Mouse (Mus musculus): ENCODE data around the gene Ebf4. TPM values are rescaled to one million over a fixed set of nuclear protein-coding genes. Genes with fewer than 3 reads are reported as not detected.
A peak's percentile ranks its signal among the peaks of the same experiment; 100 is the strongest.

Ebf4 gene
- total RNA-seq, 2 experiments from 2014 or later = 0.26 to 0.47 TPM

DNA sequence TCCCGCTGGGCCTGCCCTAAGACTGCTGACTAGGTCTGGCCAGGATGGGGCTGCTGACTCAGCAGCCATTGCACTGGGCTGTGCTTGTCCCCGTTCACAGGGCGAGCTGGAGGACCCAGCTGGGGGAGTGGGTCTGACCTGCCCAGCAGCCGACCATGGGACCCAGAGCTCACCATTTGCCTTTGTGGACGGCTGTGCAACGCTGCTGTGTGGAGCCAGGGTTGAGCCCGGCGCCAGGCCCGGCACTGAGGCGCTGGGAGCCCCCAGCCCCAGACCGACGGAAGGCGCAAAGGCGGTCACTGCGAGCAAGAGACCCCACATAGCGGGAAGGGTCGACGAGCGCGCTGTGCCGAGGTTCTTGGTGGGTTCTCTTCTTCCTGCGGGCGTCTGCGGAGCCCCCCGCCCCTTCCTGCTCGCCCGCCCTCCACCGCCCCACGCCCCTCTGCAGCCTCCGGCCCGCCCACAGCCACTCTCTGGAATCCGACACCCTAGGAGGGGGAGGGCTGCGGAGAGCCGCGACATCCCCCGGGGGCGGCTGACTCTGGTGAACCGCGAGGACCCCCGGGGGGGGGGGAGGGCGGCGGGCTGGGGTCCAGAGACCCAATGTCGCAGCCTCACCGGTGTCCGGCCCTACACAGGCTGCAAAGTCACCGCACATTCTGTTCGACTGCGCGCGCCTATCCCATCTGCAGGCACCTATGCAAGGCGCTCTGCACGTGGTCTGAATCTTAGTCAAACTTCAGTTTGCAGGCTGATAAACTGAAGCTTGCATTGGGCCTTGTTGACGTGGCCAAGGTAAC lies 102.4 kb downstream of the Ebf4 start, which contains the start of gene Cpxm1:
Cpxm1 (minus strand) TSS at position 389 of the 800 bp plus-strand sequence.
- no peak for TF ChIP-seq CTCF (IDR thresholded peaks at IDR 0.05)
- peak within 1 kb of the TSS; percentile 53 for H3K27ac ChIP-seq
- peak; percentile 50 for DNase-seq
- intact Hi-C loops (cut with DNase I) = no loop called here
- H3K4me3 ChIP-seq = peak within 1 kb of the TSS; percentile 73

DNA sequence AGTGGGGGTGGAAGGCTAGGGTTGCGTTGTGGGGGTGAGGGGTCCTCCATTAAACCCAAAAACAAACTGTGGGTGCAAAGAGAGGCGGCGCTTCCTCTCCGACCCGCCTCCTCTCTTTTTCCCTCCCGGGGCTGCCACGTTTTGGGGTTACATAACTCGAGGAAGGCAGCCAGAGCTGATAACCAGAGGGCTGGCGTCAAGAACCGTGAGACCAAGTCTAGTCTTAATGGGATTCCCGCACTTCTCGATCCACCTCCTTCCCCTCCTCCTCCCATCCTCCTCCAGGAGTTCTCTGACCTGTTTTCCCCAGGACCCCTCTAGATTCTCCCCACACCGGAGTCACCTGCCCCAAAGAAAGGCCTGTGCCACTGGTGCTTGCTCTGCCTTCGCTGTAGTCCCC lies 103.1 kb downstream of the Ebf4 start:
- intact Hi-C loops (cut with DNase I) = no loop called here
- H3K4me3 ChIP-seq = peak overlapping the region; percentile 73
- H3K27ac ChIP-seq = no peak overlapping the region
- peak; percentile 41 for DNase-seq
- no peak for TF ChIP-seq CTCF (IDR thresholded peaks at IDR 0.05)

DNA sequence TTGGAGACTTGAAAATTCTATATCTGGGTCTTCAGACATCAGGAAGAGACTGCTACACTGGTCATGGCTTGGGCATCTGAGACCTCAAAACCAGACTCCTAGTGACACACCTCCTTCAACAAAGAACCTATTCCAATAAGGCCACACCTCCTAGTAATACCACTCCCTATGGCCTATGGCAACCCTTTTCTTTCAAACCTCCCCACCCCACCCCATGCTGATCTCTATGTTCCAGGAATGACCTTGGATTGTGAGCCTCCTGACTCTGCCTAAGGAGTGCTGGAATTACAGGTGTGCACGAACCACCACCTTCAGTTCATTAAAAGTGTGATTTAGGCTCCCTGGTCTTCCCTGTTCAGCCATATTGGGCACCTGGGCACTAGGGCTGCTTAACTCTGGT lies 105.1 kb downstream of the Ebf4 start:
- intact Hi-C loops (cut with DNase I) = no loop called here
- no peak for DNase-seq
- H3K4me3 ChIP-seq = no peak overlapping the region
- no peak for TF ChIP-seq CTCF (IDR thresholded peaks at IDR 0.05)
- no peak overlapping the region for H3K27ac ChIP-seq

- Histone ChIP-seq H3K4me3 (no peak overlapping the region), H3K27ac (no peak overlapping the region)
- intact Hi-C loops (cut with DNase I) = no loop called here
- no peak for TF ChIP-seq CTCF (IDR thresholded peaks at IDR 0.05)
- no peak for DNase-seq
These were observed 106.9 kb downstream of the Ebf4 start for GRCm38 (mm10) chr2:130401891-130402290.

DNA sequence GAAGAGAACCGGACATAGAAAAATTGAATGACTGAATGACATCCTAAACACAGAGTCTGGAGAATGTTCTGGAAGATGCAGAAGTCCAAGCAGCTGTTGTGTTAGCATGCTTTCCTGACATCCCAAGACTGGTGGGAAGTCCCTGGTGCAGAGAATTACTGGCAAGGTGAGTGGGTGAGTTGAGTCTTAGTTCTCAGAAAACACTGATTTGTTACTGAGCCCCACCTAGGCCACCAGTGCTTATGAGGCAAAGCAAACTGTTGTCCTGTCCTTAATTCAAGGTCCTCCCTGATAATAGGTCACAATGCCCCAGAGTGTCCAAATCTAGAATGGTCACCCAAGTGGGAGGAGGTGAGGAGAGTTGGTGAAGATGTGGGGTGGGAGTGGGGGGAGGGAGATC lies 110.0 kb downstream of the Ebf4 start, which contains the start of the genes Gm28372 and 1700020A23Rik:
Gm28372 (plus strand) TSS at position 301 of the 400 bp plus-strand sequence.
1700020A23Rik (plus strand) TSS at position 321 of the 400 bp plus-strand sequence.
- intact Hi-C loops (cut with DNase I) = no loop called here
- no peak within 1 kb of the TSS for H3K27ac ChIP-seq
- DNase-seq = no peak
- H3K4me3 ChIP-seq = no peak within 1 kb of the TSS
- no peak for TF ChIP-seq CTCF (IDR thresholded peaks at IDR 0.05)

GRCm38 (mm10) chr2:130406178-130406577 lies 111.2 kb downstream of the Ebf4 start, which contains the start of gene Tmem239:
TSS of gene Tmem239 (plus strand) at chr2:130406478.
- H3K4me3 ChIP-seq = no peak within 1 kb of the TSS
- no peak within 1 kb of the TSS for H3K27ac ChIP-seq
- DNase-seq = no peak
- intact Hi-C loops (cut with DNase I) = no loop called here
- no peak for TF ChIP-seq CTCF (IDR thresholded peaks at IDR 0.05)

- DNase-seq = no peak
- no peak overlapping the region for H3K4me3 ChIP-seq
- TF ChIP-seq CTCF (IDR thresholded peaks at IDR 0.05) = no peak
- intact Hi-C loops (cut with DNase I) = no loop called here
- H3K27ac ChIP-seq = no peak overlapping the region
These were observed 113.2 kb downstream of the Ebf4 start for GRCm38 (mm10) chr2:130408194-130408593.

DNA sequence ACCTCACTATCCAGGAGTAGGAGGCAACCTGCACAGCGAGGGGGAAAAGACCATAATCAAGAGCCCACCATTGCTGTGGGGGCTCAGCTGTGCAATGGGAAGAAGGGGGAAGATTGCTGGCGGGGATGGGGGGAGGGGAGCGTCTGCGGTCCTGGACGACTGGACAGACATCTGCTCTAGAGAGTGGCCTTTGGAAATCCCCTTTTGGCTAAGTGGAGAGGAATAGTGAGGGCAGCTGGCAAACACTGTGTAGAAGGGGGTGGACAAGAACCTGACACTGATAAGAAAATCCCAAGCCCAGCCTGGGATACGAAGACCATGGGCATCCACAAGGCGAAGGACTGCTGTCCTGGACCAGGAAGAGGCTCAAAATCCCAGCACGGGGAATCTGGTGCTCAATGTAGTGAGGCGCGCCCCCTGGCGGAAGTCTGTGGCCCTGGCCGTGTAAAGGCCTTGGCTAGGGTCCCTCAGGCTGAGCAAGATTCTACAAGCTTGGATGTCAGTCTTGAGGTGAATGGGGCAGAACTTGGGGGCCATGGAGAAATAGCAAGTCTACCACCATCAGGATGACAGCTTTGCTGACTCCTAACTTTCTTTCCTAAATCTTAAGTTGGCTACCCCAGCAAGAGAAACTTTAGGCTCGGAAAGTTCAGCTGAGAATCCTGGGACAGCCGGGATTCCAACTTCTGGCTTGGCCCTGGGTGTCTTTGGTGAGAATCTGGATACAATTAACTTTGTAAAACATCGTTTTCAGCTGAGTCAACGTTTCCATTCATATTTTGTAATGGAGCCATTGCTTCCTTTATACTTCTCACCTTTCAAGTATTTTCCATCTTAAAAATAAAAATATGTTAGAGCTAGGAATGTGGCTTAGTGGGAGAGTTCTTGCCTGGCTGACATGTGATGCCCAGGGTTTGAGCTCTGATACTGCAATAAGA lies 116.9 kb downstream of the Ebf4 start:
- intact Hi-C loops (cut with DNase I) = loop anchor here (1.0 kb wide), 1 partner anchor 121 kb away; no protein-coding TSS in a partner anchor
- peak; percentile 90 for DNase-seq
- H3K4me3 ChIP-seq = no peak overlapping the region
- no peak overlapping the region for H3K27ac ChIP-seq
- peak; percentile 99; the same call in 1 of the 2 replicates for TF ChIP-seq CTCF (IDR thresholded peaks at IDR 0.05)

- TF ChIP-seq CTCF (IDR thresholded peaks at IDR 0.05) = no peak
- intact Hi-C loops (cut with DNase I) = no loop called here
- DNase-seq = no peak
- Histone ChIP-seq H3K4me3 (no peak overlapping the region), H3K27ac (no peak overlapping the region)
These were observed 117.8 kb downstream of the Ebf4 start for GRCm38 (mm10) chr2:130412775-130413174.

DNA sequence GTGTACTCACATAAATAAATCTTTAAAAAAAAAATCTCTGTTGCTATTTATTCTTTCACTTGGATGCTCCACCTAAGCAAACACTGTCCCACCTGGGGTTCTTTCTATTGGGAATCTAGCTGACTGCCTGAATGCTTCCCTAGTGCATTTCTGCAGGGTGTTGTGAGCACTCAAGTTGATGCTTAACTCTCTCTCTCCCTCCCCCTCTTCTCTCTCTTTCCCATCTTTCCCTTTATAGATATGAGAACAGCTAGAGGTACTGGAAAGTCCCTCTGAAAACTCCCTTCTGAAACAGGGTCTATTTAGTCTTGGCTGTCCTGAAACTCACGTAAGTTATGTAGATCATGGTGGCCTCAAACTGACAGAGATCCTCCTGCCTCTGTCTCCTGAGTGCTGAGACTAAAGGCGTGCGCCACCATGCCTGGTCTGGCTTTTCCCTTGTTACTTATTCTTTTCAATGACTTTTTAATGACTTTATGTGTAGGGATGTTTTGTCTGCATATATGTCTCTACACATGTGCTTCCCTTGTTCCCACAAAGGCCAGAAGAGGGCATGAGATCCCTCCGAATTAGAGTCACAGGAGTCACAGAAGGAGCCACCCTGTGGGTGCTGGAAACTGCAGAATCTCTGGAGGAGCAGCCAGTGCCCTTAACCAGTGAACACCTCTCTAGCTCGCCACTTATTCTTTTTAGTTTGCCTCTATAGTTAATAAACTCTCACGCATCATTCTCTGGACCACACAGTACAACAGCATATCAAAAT lies 119.3 kb downstream of the Ebf4 start:
- intact Hi-C loops (cut with DNase I) = no loop called here
- TF ChIP-seq CTCF (IDR thresholded peaks at IDR 0.05) = peak; percentile 15; the same call in 1 of the 2 replicates
- DNase-seq = no peak
- no peak overlapping the region for H3K27ac ChIP-seq
- H3K4me3 ChIP-seq = no peak overlapping the region

Other genes starting within 250 kb of the Ebf4 start
- not detected for gene Tgm6, start 182.8 kb upstream of the Ebf4 start, total RNA-seq (2021)
- gene Snrpb, start 115.8 kb upstream of the Ebf4 start, total RNA-seq (2021) = 100 to 1,000 TPM; 124 to 137 TPM
- gene Tmc2, start 100.0 kb upstream of the Ebf4 start, total RNA-seq (2021) = not detected
- gene Nop56, start 20.7 kb upstream of the Ebf4 start, total RNA-seq (2021) = 10 to 100 TPM; 36.4 to 38.6 TPM
- gene Idh3b, start 10.6 kb upstream of the Ebf4 start, total RNA-seq (2021) = 100 to 1,000 TPM; 416 to 563 TPM
- 1 to 10 TPM; 1.0 to 1.1 TPM for gene Cpxm1, start 102.4 kb downstream of the Ebf4 start, total RNA-seq (2021)
- gene Gm28372, start 110.1 kb downstream of the Ebf4 start, total RNA-seq (2021) = not detected
- gene 1700020A23Rik, start 110.1 kb downstream of the Ebf4 start, total RNA-seq (2021) = not detected
- not detected for gene Tmem239, start 111.3 kb downstream of the Ebf4 start, total RNA-seq (2021)
- gene Vps16, start 129.2 kb downstream of the Ebf4 start, total RNA-seq (2021) = 10 to 100 TPM; 15.7 to 19.1 TPM
- 1 to 10 TPM; 4.5 to 5.0 TPM for gene Pced1a, start 129.5 kb downstream of the Ebf4 start, total RNA-seq (2021)
- 10 to 100 TPM; 16.0 to 23.3 TPM for gene Ptpra, start 155.1 kb downstream of the Ebf4 start, total RNA-seq (2021)

Data from gastrocnemius, adult 2 months (tissue).